Mouse (Mus musculus): ENCODE results near the gene Tagap. TPM values are rescaled to one million over a fixed set of nuclear protein-coding genes. Genes with fewer than 3 reads are reported as not detected.

Gene Tagap
- 282 TPM for polyA plus RNA-seq (2017; shearing (Covaris generic))

GRCm38 (mm10) chr17:7925413-7926160, at the start of gene Tagap:
Gene Tagap (plus strand): TSS chr17:7926000.

GRCm38 (mm10) chr17:7945117-7946052, 19.6 kb downstream of the Tagap start, which contains the start of gene Rsph3a:
Gene Rsph3a (plus strand): TSS chr17:7945614.

Other genes starting within 250 kb of the Tagap start
- not detected for gene Fndc1, start 98.7 kb upstream of the Tagap start, polyA plus RNA-seq (2017; shearing (Covaris generic))
- gene Rsph3a, start 19.6 kb downstream of the Tagap start, polyA plus RNA-seq (2017; shearing (Covaris generic)) = 3.0 TPM
- 0.20 TPM for gene Gm49673, start 221.8 kb downstream of the Tagap start, polyA plus RNA-seq (2017; shearing (Covaris generic))
- gene Rnaset2a, start 222.1 kb downstream of the Tagap start, polyA plus RNA-seq (2017; shearing (Covaris generic)) = 42.9 TPM
- gene Fgfr1op, start 239.5 kb downstream of the Tagap start, polyA plus RNA-seq (2017; shearing (Covaris generic)) = 16.9 TPM